Mouse (Mus musculus) heart, adult 2 months (tissue): ENCODE data around the gene H2-Ob. TPM values are rescaled to one million over a fixed set of nuclear protein-coding genes. Genes with fewer than 3 reads are reported as not detected.
A peak's percentile ranks its signal among the peaks of the same experiment; 100 is the strongest.

Source experiments
- DNase-seq, 2 experiments: peaks; one replicate each; pipeline ENCODE4 v3.0.0; 2021
- H3K27ac ChIP-seq: fragments of 200-600 bp; 2 replicates; pipeline ENCODE4 v1.8.1; 2022
- H3K27me3 ChIP-seq: fragments of 200-500 bp; 2 replicates; pipeline ENCODE4 v1.6.1; 2012; ENCODE audit warnings: mild to moderate bottlenecking, low read length, inconsistent platforms, mixed read lengths; ENCODE audit not compliant: control insufficient read depth, insufficient read depth
- H3K36me3 ChIP-seq: fragments of 200-500 bp; 2 replicates; pipeline ENCODE4 v1.6.1; 2012; ENCODE audit warnings: low read length, inconsistent platforms; ENCODE audit not compliant: control insufficient read depth, insufficient read depth
- H3K4me1 ChIP-seq: fragments of 200-500 bp; 2 replicates; pipeline ENCODE4 v1.6.1; 2011; ENCODE audit warnings: low read length; ENCODE audit not compliant: control insufficient read depth, insufficient read depth
- H3K4me3 ChIP-seq: fragments of 200-600 bp; 2 replicates; pipeline ENCODE4 v1.8.1; 2022
- H3K79me2 ChIP-seq: fragments of 200-500 bp; replicated peaks from 2 replicates; pipeline ENCODE4 v1.6.1; 2012; ENCODE audit warnings: mild to moderate bottlenecking, inconsistent platforms, low read length, moderate library complexity, mixed read lengths; ENCODE audit not compliant: control insufficient read depth, insufficient read depth
- H3K9ac ChIP-seq: fragments of 200-500 bp; 2 replicates; pipeline ENCODE4 v1.6.1; 2012; ENCODE audit warnings: low read depth, mild to moderate bottlenecking, control low read depth, inconsistent platforms, low read length, mixed read lengths
- CTCF ChIP-seq: fragments of 200-600 bp; IDR thresholded peaks from 2 replicates; pipeline ENCODE4 v1.8.1; 2022; ENCODE audit warnings: antibody characterized with exemption, mild to moderate bottlenecking, moderate library complexity
- EP300 ChIP-seq: fragments of 200-500 bp; IDR thresholded peaks from 2 replicates; pipeline ENCODE4 v1.6.1; 2011; ENCODE audit warnings: low read depth, low read length, control low read depth; ENCODE audit not compliant: insufficient read depth
- POLR2A ChIP-seq: fragments of 200-500 bp; IDR thresholded peaks from 2 replicates; pipeline ENCODE4 v1.6.1; 2011; ENCODE audit warnings: mild to moderate bottlenecking, low read depth, low read length, control low read depth; ENCODE audit not compliant: insufficient read depth
- WGBS: fragments of 180-500 bp; shearing (Covaris S2); methylation state at CpG from one replicate; pipeline ENCODE4 v1.1.7; 2018; 5-methylcytosine and 5-hydroxymethylcytosine counted together
- intact Hi-C: fragments of 180-260 bp; cut with DNase I; formaldehyde crosslinking; loops from one replicate; pipeline ENCODE4 v1.15.1; 2025
- polyA plus RNA-seq: library from polyadenylated mRNA; depleted of rRNA; stranded (reverse); fragments of >200 nt; gene quantifications from 2 replicates; pipeline ENCODE4 v1.2.3, GENCODE M21; 2012; rRNA removed
- total RNA-seq, 2 experiments: library from RNA; stranded (reverse); gene quantifications; 2 replicates each; pipeline ENCODE4 v1.2.3; 2021

H2-Ob gene
- total and polyA plus RNA-seq, 3 experiments, result 0.55 to 6.2 (median 1.0) TPM

- intact Hi-C loops, result no loop called here
- no peak overlapping the region for H3K27ac ChIP-seq
- H3K9ac ChIP-seq, result no peak overlapping the region
- peaks cover under 1% of the 10 kb centered on the region; the same call in 1 of the 2 replicates for H3K4me1 ChIP-seq
- DNase-seq, result peak in 1 of 2 experiments; percentile 49
- H3K36me3 ChIP-seq, result no peaks in the 10 kb centered on the region
- no peak overlapping the region for H3K4me3 ChIP-seq
- WGBS, result 67% methylated on average over 23 of the region's 23 CpGs
- H3K27me3 ChIP-seq, result no peaks in the 10 kb centered on the region
- no peaks in the 10 kb centered on the region for H3K79me2 ChIP-seq
- no peak for TF ChIP-seq POLR2A
- no peak for TF ChIP-seq CTCF
- TF ChIP-seq EP300, result no peak
Observed at GRCm38 (mm10) chr17:34300691-34301566, 62.2 kb downstream of the H2-Ob start.

- intact Hi-C loops, result no loop called here
- TF ChIP-seq POLR2A (no peak), EP300 (no peak), CTCF (no peak)
- H3K36me3 ChIP-seq, result no peaks in the 10 kb centered on the region
- no peak for DNase-seq
- no peak overlapping the region for H3K27ac ChIP-seq
- no peak overlapping the region for H3K4me3 ChIP-seq
- H3K4me1 ChIP-seq, result no peaks in the 10 kb centered on the region
- no peaks in the 10 kb centered on the region for H3K27me3 ChIP-seq
- 89% methylated on average over 4 of the region's 4 CpGs for WGBS
- no peaks in the 10 kb centered on the region for H3K79me2 ChIP-seq
- no peak overlapping the region for H3K9ac ChIP-seq
Observed at GRCm38 (mm10) chr17:34301670-34302190, 63.0 kb downstream of the H2-Ob start.

GRCm38 (mm10) chr17:34303789-34304188 is 65.1 kb downstream of the H2-Ob start:
- 89% methylated on average over 2 of the region's 2 CpGs for WGBS
- DNase-seq, result no peak
- H3K79me2 ChIP-seq, result no peaks in the 10 kb centered on the region
- intact Hi-C loops, result no loop called here
- no peak overlapping the region for H3K9ac ChIP-seq
- H3K27ac ChIP-seq, result no peak overlapping the region
- TF ChIP-seq EP300 (no peak), CTCF (no peak)
- H3K36me3 ChIP-seq, result no peaks in the 10 kb centered on the region
- H3K4me3 ChIP-seq, result no peak overlapping the region
- H3K27me3 ChIP-seq, result no peaks in the 10 kb centered on the region
- no peaks in the 10 kb centered on the region for H3K4me1 ChIP-seq

Other genes starting within 250 kb of the H2-Ob start
- gene H2-K1, start 238.6 kb upstream of the H2-Ob start, total RNA-seq, result 100 to 1,000 TPM; 103 to 117 TPM
- 655 and 1,075 TPM in 2 replicates for gene H2-K1, start 238.6 kb upstream of the H2-Ob start, polyA plus RNA-seq
- 10 to 100 TPM; 13.0 to 13.1 TPM for gene Ring1, start 214.2 kb upstream of the H2-Ob start, total RNA-seq
- 18.6 and 20.8 TPM in 2 replicates for gene Ring1, start 214.2 kb upstream of the H2-Ob start, polyA plus RNA-seq
- gene H2-Ke6, start 210.8 kb upstream of the H2-Ob start, total RNA-seq, result 100 to 1,000 TPM; 112 to 138 TPM
- gene H2-Ke6, start 210.8 kb upstream of the H2-Ob start, polyA plus RNA-seq, result 87.0 and 91.6 TPM in 2 replicates
- 10 to 100 TPM; 76.0 to 79.8 TPM for gene Slc39a7, start 207.2 kb upstream of the H2-Ob start, total RNA-seq
- gene Slc39a7, start 207.2 kb upstream of the H2-Ob start, polyA plus RNA-seq, result 64.0 and 72.5 TPM in 2 replicates
- 10 to 100 TPM; 39.1 to 42.4 TPM for gene Rxrb, start 207.1 kb upstream of the H2-Ob start, total RNA-seq
- 38.8 and 41.3 TPM in 2 replicates for gene Rxrb, start 207.1 kb upstream of the H2-Ob start, polyA plus RNA-seq
- 1 to 10 TPM in 1 of 2 experiments, under 1 TPM in 1; 0.89 to 1.8 TPM for gene Col11a2, start 199.5 kb upstream of the H2-Ob start, total RNA-seq
- 0.98 and 1.7 TPM in 2 replicates for gene Col11a2, start 199.5 kb upstream of the H2-Ob start, polyA plus RNA-seq
- under 1 TPM; 0.20 to 0.29 TPM for gene H2-Oa, start 146.6 kb upstream of the H2-Ob start, total RNA-seq
- 0.79 and 3.2 TPM in 2 replicates for gene H2-Oa, start 146.6 kb upstream of the H2-Ob start, polyA plus RNA-seq
- gene H2-DMa, start 119.4 kb upstream of the H2-Ob start, total RNA-seq, result 1 to 10 TPM; 4.0 to 7.5 TPM
- gene H2-DMa, start 119.4 kb upstream of the H2-Ob start, polyA plus RNA-seq, result 12.2 and 21.3 TPM in 2 replicates
- gene Brd2, start 116.3 kb upstream of the H2-Ob start, total RNA-seq, result 10 to 100 TPM; 67.6 to 71.1 TPM
- gene Brd2, start 116.3 kb upstream of the H2-Ob start, polyA plus RNA-seq, result 78.9 and 118 TPM in 2 replicates
- 1 to 10 TPM; 2.1 to 2.3 TPM for gene H2-DMb2, start 95.6 kb upstream of the H2-Ob start, total RNA-seq
- 2.3 and 7.6 TPM in 2 replicates for gene H2-DMb2, start 95.6 kb upstream of the H2-Ob start, polyA plus RNA-seq
- 1 to 10 TPM; 1.6 to 2.2 TPM for gene H2-DMb1, start 85.8 kb upstream of the H2-Ob start, total RNA-seq
- gene H2-DMb1, start 85.8 kb upstream of the H2-Ob start, polyA plus RNA-seq, result 8.9 and 19.1 TPM in 2 replicates
- gene Tap1, start 51.4 kb upstream of the H2-Ob start, total RNA-seq, result 1 to 10 TPM; 3.4 to 7.2 TPM
- 10.9 and 11.7 TPM in 2 replicates for gene Tap1, start 51.4 kb upstream of the H2-Ob start, polyA plus RNA-seq
- 10 to 100 TPM in 1 of 2 experiments, 1 to 10 TPM in 1; 6.9 to 13.5 TPM for gene Psmb9, start 51.1 kb upstream of the H2-Ob start, total RNA-seq
- 16.0 and 20.5 TPM in 2 replicates for gene Psmb9, start 51.1 kb upstream of the H2-Ob start, polyA plus RNA-seq
- gene Psmb8, start 41.2 kb upstream of the H2-Ob start, total RNA-seq, result 10 to 100 TPM; 12.3 to 18.9 TPM
- 33.5 and 44.2 TPM in 2 replicates for gene Psmb8, start 41.2 kb upstream of the H2-Ob start, polyA plus RNA-seq
- 10 to 100 TPM; 26.1 to 31.2 TPM for gene Tap2, start 35.4 kb upstream of the H2-Ob start, total RNA-seq
- 25.0 and 26.5 TPM in 2 replicates for gene Tap2, start 35.4 kb upstream of the H2-Ob start, polyA plus RNA-seq
- 10 to 100 TPM; 21.1 to 25.7 TPM for gene H2-Ab1, start 18.8 kb downstream of the H2-Ob start, total RNA-seq
- 114 and 190 TPM in 2 replicates for gene H2-Ab1, start 18.8 kb downstream of the H2-Ob start, polyA plus RNA-seq
- gene H2-Aa, start 48.9 kb downstream of the H2-Ob start, total RNA-seq, result 10 to 100 TPM; 26.8 to 38.4 TPM
- gene H2-Aa, start 48.9 kb downstream of the H2-Ob start, polyA plus RNA-seq, result 99.0 and 141 TPM in 2 replicates
- 10 to 100 TPM; 28.9 to 36.5 TPM for gene H2-Eb1, start 67.0 kb downstream of the H2-Ob start, total RNA-seq
- gene H2-Eb1, start 67.0 kb downstream of the H2-Ob start, polyA plus RNA-seq, result 49.5 and 74.4 TPM in 2 replicates
- gene H2-Eb2, start 86.8 kb downstream of the H2-Ob start, total RNA-seq, result not detected
- 0.09 and 0.33 TPM in 2 replicates for gene H2-Eb2, start 86.8 kb downstream of the H2-Ob start, polyA plus RNA-seq
- gene Btnl2, start 115.9 kb downstream of the H2-Ob start, total RNA-seq, result under 1 TPM; 0.41 to 0.44 TPM
- 0.26 and 0.31 TPM in 2 replicates for gene Btnl2, start 115.9 kb downstream of the H2-Ob start, polyA plus RNA-seq
- gene Btnl1, start 138.2 kb downstream of the H2-Ob start, total RNA-seq, result not detected
- not detected in 2 replicates for gene Btnl1, start 138.2 kb downstream of the H2-Ob start, polyA plus RNA-seq
- gene BC051142, start 159.9 kb downstream of the H2-Ob start, total RNA-seq, result not detected
- gene BC051142, start 159.9 kb downstream of the H2-Ob start, polyA plus RNA-seq, result 0.94 and 1.1 TPM in 2 replicates
- not detected for gene Btnl4, start 238.4 kb downstream of the H2-Ob start, total RNA-seq
- not detected in 2 replicates for gene Btnl4, start 238.4 kb downstream of the H2-Ob start, polyA plus RNA-seq